Mouse (Mus musculus) CH12.LX (cell line): ENCODE results near the gene Mdfi.

Experiments
- CTCF ChIP-seq, 2 experiments: IDR thresholded peaks in 1 of 2; conservative IDR thresholded peaks in 1 of 2; 2 replicates each; pipeline ENCODE4 v1.5.1; 2011 to 2012; ENCODE audit warnings: low read depth in 2 of 2, low read length in 2 of 2, improper control_type of control experiment in 1 of 2, inconsistent platforms in 1 of 2, mild to moderate bottlenecking in 1 of 2, moderate library complexity in 1 of 2
- EP300 ChIP-seq: IDR thresholded peaks from 2 replicates; pipeline ENCODE4 v1.6.1; 2011; ENCODE audit warnings: low read length, improper control_type of control experiment
- MAZ ChIP-seq: IDR thresholded peaks from 2 replicates; pipeline ENCODE4 v1.6.1; 2012; ENCODE audit warnings: low read depth, mild to moderate bottlenecking, inconsistent platforms, low read length, improper control_type of control experiment, moderate library complexity
- NELFE ChIP-seq: IDR thresholded peaks from 2 replicates; pipeline ENCODE4 v1.6.1; 2011; ENCODE audit warnings: low read depth, low read length, improper control_type of control experiment
- ZC3H11A ChIP-seq: IDR thresholded peaks from 2 replicates; pipeline ENCODE4 v1.6.1; 2012; ENCODE audit warnings: low read depth, mild to moderate bottlenecking, inconsistent platforms, low read length, improper control_type of control experiment
- ZKSCAN1 ChIP-seq: IDR thresholded peaks from 2 replicates; pipeline ENCODE4 v1.6.1; 2012; ENCODE audit warnings: low read depth, inconsistent platforms, low read length, improper control_type of control experiment, borderline replicate concordance
- ZNF384 ChIP-seq: IDR thresholded peaks from 2 replicates; pipeline ENCODE4 v1.6.1; 2012; ENCODE audit warnings: low read depth, low read length, improper control_type of control experiment, inconsistent platforms

- TF ChIP-seq CTCF (conservative IDR thresholded peaks at IDR 0.05 in 1 of 2, IDR thresholded peaks at IDR 0.05 in 1 of 2; ENCODE audit: low read depth in 2 of 2, low read length in 2 of 2) (no peak), ZKSCAN1 (no peak), EP300 (no peak), NELFE (no peak), ZNF384 (no peak), MAZ (no peak), ZC3H11A (no peak)
Measured at GRCm38 (mm10) chr17:47769389-47770299, 64.8 kb downstream of the Mdfi start.
